Mouse (Mus musculus) cortical plate, adult 2 months (tissue): ENCODE measurements around the gene Tbc1d19.

Experiments used
- CTCF ChIP-seq: fragments of 200-500 bp; IDR thresholded peaks from 2 replicates; pipeline ENCODE4 v1.5.1; 2011; ENCODE audit warnings: mild to moderate bottlenecking, control low read depth, low read length; ENCODE audit not compliant: insufficient read depth; ENCODE audit errors: extremely low read depth
- POLR2A ChIP-seq: fragments of 200-500 bp; IDR thresholded peaks from 2 replicates; pipeline ENCODE4 v1.6.1; 2011; ENCODE audit warnings: mild to moderate bottlenecking, low read length, control low read depth; ENCODE audit not compliant: insufficient read depth; ENCODE audit errors: extremely low read depth

GRCm38 (mm10) chr5:53760914-53761313 lies 48.5 kb upstream of the Tbc1d19 start:
- TF ChIP-seq CTCF (no peak), POLR2A (no peak)
